Mouse (Mus musculus) kidney, postnatal 4 days (tissue): ENCODE measurements around the gene Anapc4.

ENCODE experiments used
- DNase-seq, 2 experiments: peaks; one replicate each; pipeline ENCODE4 v3.0.0; 2021; ENCODE audit warnings: mixed read lengths in 2 of 2

Gene Anapc4

DNA sequence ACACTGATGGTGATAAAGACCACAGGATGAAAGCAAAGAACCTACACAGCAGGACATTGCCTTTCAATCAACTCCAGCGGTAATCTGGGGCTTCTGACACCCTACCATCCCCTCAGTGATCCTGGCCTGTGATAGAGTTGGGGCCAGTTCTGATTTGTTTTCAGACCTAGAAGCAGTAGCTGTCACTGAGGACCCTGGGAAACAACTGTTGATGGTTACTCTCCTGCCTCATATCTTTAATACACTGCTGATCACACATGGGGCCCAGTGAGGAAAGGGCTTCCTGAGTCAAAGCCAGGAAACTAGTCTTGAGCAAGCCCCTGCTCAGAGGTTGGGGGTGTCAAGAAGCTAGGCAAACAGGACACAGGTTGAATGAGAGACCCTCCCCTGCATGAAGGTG, 37.6 kb downstream of the Anapc4 start:
- no peak for DNase-seq

DNA sequence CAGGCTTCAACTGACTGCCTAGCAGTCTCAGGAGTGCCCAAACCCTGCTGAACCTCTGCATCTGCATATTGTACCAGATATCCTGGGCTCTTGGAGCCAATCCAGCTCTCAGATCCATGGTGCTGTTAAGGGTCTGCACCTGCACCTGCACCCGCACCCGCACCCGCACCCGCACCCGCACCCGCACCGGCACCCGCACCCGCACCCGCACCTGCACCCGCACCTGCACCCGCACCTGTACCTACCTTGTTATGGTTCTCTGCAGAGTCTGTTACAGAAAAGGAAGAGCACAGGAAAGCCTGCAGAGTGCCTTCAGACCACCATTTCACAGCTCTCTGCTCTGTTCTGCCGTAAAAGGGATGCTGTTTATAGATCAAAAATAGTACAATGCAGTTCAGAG, 38.2 kb downstream of the Anapc4 start:
- DNase-seq = no peak

DNA sequence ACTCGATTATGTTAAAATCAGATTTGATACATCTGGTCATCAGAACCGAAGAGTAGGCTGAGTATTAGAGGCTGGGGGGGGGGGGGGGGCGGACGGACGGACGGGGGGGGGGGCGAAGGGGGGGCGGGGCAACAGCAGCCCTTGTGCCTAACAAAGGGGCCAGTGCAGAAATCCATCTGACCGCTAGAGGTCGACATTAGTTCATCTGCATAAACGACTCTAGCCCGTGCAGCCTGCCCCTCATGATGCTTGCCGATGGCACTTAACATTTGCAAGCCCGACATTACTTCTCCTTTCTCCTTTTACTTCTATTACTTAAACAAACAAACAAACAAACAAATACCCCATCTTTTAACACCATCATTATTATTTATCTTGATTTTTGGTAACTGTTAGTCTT, 45.0 kb downstream of the Anapc4 start:
- DNase-seq = peak; percentile 82 to 85

DNA sequence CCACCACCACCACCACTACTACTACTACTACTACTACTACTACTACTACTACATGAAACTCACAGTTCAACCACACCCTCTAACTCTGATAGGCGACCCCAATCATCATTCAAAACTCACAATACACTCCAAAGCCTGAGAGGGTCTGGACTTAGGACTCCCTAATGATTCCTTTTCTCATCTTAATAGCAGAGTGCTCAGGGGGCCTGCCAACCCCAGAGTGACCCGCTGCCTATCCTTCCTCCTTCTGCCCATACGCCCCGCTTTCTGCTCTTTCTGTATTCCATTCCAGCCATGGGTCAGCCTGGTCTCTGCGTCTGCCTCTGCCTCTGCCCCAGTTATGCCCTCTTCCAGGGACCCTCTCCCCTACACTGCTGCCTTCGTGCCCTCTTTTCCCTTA, 46.1 kb downstream of the Anapc4 start:
- DNase-seq = no peak

DNA sequence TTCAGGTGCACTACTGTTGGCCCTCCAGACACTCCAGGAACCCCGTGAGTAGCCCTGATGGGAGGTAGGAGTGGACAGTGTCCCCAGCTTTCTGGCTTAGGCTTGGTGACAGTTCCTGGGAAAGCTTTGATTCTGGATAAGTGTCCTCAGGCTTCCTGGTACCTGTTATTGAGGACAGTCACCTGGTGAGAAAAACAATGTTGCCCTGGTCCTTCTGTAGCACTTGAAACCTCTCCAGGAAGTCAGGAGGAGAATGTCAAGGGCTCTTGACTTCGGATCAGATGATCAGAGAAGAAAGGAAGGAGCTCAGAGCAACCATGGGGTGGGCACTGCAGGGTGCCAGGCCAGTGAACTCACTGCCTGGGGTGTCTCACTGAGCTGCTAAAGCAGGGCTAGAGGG, 48.6 kb downstream of the Anapc4 start:
- no peak for DNase-seq

DNA sequence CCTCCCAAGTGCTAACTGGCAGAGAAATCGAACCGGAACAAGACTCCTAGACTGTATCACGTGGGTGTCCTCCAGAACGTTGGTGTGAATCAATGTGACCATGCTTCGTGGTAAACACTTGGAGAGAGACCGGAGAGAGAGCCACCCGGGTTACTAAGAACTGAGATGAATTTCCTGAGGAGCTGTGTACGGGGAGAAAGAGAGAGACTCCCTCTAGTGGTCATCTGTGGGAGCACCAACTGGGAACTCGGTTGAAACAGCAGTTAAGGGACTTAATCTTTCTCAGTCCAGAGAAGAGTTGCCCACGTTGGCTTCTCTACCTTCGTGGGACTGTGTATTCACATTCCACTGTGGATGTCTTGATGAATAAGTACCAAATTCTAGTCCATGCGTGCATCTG, 53.3 kb downstream of the Anapc4 start:
- peak; percentile 69 to 73 for DNase-seq

DNA sequence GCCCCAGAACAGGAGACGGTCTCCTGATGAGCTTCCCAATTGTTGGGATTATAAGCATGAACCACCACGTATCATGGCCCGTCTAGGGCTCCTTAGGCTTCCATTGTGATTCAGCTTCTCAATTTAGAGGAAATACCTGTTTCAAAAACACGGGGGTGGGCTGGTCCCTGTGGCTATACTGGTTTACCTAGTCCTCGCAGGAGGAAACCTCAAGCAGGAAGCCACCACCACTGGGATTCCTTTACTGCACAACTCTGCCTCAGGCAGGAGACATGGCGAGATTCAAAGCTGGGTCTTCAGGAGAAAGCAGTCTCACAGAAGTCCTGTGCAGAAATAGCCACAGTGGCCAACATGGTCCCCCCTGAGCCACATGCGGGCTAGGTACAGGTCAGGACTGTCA, 56.1 kb downstream of the Anapc4 start:
- no peak for DNase-seq

DNA sequence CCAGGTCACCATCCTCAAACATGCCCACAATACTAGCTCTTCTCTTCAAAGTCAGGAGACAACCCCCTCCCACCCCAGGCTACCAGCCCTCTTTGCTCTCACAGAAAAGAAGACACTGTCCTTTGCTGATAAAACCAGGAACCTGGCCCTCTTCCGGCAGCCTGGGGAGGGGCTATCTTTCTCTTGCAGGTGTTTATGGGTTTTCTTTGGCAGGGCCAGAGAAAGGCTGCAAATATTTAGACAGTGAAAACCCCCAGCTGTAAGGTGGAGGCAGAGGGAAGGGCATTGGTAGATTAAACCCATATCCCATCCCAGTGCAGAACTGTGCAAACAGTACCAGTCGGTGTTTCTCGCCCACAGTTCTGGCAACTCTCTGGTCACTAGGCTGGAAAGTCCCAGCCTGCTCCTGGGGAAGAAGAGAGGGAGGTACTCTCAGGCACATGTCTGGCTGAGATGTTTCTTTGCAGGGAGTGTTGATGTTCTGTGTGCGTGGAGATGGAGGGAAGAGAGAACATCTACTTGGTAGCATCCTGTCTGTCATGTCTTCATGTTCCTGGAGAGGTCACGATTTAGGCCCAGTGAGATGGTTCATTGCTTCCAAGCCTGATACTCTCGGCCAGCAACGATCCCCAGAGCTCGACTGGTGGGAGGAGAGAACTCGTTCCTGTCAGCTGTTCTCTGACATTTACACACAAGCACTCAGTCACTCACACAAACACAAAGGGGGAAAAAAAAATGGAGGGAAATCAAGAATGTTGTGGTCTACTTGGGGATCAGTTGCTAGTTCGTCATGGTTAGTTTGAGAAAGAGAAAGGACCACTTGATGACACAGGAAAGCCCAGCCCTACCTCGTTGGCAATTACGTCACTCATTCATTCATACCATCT, 58.4 kb downstream of the Anapc4 start:
- DNase-seq = no peak

DNA sequence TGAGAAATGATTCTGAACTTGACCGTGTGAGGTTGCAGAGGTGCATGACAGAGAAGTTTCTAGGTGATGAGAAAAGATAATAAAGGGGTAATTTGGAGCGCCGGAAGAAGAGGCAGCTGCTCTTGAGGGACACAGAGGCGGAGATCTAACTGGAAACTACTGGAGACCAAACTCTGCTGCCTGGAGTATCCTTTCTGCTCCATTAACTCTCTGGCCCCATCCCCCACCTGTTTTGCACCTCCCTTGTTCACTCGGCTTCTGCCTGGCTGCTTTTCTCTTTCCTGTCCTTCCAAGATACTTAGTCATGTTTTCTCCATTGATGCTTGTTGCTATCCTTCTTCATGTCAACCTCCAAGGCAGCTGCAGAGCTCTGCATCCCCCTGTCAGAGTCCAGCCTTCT, 60.1 kb downstream of the Anapc4 start:
- peak; percentile 16 to 33 for DNase-seq

DNA sequence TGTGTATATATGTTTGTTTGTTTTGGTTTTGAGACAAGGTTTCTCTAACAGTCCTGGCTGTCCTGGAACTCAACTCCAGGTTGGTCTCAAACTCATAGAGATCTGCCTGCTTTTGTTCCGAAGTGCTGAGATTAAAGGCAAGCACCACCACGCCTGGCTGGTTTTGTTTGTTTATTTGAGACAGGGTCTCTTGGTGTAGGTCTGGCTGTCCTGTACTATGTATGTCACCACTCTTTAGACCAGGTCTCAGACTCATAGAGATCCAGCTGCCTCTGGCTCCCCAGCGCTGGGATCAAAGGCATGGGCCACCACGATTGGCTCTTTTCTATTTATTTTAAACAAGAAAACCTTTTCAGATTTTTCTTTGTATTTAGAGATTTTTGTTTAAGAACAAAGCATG, 70.4 kb downstream of the Anapc4 start:
- no peak for DNase-seq

DNA sequence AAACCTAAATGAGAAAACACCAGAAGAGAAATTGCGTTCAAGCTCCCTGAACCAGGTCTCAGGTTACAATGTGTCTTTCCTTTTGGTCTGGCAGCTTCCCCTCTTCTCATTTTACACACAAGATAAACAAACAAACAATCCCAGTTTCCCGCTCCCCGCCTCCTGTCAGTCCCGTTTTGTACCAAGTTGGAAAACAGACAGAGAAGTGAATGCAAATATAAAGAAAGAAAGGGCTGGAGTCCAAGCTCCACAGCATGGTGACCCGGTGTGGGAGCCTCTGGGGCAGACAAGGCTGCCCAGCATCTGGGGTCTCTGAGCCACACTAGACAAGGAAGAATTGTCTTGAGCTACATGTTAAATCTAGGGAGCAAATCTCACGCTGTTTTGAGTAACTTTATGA, 70.9 kb downstream of the Anapc4 start:
- no peak for DNase-seq

DNA sequence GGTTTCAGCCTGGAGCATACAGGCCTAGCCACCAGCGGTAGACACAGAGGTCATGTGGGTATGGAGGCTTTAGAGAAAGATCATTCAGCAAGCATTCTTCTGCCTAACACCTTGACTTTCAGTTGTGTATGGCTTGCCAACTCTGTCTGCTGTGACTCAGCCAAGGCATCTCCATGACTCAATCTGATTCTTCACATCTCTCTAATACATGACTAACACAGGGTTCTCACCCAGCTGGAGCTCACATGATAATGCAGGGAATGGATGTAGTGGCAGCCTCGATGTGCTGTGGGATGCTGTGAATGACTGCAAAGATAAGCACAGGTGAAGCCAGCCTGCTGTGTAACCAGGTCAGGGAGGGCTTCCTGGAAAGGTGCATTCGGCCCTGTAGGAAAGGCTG, 74.4 kb downstream of the Anapc4 start:
- no peak for DNase-seq

DNA sequence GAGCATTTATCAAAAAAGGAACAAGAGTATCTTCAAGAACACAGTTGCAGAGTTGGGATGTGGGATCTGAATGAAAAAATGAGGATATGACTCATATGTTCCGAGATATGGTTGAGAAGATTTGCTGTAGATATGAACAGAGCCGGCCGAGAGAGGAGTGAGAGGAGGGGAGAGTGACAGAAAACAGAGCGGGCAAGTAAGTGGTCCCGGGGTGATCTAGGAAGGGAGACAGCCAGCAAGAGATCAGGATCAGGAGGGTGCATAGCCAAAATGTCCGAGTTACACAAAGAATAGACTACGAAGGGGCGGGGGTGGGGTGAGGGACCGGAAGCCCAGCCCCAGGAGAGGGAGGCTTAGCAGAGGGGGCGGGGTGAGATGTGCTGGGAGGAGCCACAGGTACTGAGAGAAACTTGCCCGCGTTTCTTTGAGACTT, 76.4 kb downstream of the Anapc4 start:
- peak; percentile 25 to 38 for DNase-seq

DNA sequence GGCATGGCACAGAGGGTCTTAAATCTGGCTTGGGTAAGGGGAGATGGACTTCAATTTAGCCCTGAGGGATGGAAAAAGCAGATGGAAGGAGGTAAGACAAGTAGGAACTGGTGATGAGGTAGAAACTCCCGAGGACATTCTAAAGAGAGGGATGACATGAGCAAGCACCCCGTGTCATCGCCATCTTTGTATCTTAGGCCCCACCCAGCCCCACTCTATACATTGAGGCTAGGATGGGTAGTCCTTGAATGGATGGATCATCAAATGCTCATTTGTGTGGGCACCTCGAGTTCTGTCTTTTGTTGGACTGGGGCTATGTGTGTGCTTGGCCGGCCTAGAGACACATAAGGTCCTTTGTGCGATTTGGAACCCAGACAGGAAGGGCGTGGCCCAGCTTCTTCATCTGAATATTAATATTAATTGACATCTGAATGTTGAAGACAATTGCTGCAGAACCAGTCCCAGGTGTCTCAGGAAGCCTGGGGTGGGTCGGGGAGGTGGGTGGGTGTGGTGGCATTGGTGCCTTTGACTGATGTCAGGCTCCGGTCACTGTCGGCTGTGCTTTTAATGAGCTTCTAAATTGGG, 77.6 kb downstream of the Anapc4 start:
- DNase-seq = no peak

DNA sequence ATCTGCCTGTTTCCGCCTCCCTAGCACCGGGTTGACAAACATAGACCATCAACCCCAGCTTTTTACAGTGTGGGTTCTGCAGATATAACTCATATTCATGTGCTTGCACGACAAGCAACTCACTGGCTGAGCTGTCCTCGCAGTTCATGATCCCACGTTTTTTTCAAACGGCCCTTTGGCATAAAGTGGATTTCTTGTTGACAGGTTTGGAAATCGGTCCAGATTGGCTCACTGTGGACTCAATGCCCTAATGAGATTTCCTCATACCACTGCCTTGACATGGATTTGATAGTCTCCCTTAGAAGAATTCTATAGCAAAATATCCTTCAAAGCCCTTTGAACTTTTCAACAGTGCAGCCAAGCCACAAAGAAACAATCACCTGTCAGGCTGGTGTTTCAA, 79.9 kb downstream of the Anapc4 start:
- no peak for DNase-seq

DNA sequence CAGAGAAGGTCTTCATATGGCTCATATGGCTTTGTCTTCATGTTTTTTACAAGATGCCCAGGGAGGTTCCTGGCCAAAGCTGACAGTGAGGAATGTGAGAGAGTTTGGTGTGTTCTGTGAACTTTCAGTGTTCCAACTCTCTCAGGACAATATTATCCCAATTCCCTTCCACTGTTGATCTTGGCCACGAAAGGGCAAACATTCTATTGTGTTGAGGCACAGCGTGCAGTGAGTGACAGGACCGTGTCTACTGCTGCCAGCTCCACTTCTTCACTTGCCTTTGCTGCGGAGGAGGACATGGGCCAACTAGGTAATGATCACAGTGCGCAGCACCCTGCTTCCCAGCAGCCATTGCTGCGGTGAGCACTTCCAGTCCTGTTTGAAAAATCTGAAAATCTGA, 82.4 kb downstream of the Anapc4 start:
- no peak for DNase-seq
